Mouse (Mus musculus) adrenal gland, adult 2 months (tissue): ENCODE measurements around the gene Kng1. TPM values are rescaled to one million over a fixed set of nuclear protein-coding genes. Genes with fewer than 3 reads are reported as not detected.
"Not testable (repeated sequence)": the region's sequence is repeated elsewhere in the genome, so short reads cannot be mapped to it uniquely, and the experiment has no call there.

Source experiments
- DNase-seq: peaks from one replicate; pipeline ENCODE4 v3.0.0; 2021
- long read RNA-seq: library from polyadenylated mRNA; stranded (forward); transcript quantifications from one replicate; pipeline ENCODE4 v2.0.0, GENCODE M21; 2021
- polyA plus RNA-seq: library from polyadenylated mRNA; depleted of rRNA; stranded (reverse); fragments of >200 nt; gene quantifications from 2 replicates; pipeline ENCODE4 v1.2.3, GENCODE M21; 2012; rRNA removed
- total RNA-seq, 2 experiments: library from RNA; stranded (reverse); gene quantifications; 2 replicates each; pipeline ENCODE4 v1.2.3; 2021

Gene Kng1
- total RNA-seq (1 to 10 TPM in 1 of 2 experiments, under 1 TPM in 1; 0.41 to 5.2 TPM), polyA plus RNA-seq (not detected in 2 replicates)
- long read RNA-seq, partial matches to known transcripts, result 0 of 2 reads
- long read RNA-seq, other reads (novel, unspliced or antisense), result 2 of 2 reads

DNA sequence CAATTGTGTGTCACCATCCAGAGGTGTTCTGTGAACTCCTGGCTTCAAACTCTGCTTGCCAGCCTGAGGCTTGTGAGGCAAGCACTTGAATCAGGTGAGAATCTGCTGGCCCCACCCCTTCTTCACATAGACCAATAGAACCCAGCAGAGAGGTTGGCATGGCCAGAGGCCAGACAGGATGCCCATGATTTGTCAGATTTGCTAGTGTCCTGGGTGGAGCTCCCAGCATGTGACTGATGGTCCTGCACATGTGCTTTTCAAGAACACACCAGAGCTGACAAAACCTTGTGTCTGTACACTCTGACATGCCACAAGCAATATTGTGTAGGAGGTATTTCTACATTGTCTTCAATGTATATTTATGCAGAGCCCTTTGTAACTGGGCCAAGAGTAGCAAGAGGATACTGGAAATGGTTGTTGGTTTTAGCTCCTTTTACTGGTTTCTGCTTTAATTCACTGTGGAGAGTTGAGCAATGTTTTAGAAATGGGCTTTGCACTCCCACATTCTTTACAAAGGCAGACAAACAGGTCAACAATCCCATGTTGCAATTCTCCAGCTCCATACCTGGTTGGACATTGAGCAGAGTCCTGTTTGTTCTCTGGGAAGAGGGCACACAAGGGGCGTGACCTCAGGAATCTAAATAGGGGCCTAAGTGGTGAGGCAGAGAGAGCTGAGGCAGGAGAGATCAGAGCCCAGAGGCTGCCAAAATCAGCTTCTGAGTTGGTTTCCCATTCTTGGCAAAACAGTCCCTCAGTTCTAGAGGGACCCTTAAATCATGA, at the start of gene Kng1:
Gene Kng1 (plus strand): TSS at position 198 of the 780 bp plus-strand sequence.
- not testable (repeated sequence) for DNase-seq

GRCm38 (mm10) chr16:23013786-23014185, 43.9 kb upstream of the Kng1 start:
- DNase-seq, result not testable (repeated sequence)

GRCm38 (mm10) chr16:23014645-23015044, 43.0 kb upstream of the Kng1 start:
- DNase-seq, result not testable (repeated sequence)

- not testable (repeated sequence) for DNase-seq
Observed at GRCm38 (mm10) chr16:23020571-23020970, 37.1 kb upstream of the Kng1 start.

DNA sequence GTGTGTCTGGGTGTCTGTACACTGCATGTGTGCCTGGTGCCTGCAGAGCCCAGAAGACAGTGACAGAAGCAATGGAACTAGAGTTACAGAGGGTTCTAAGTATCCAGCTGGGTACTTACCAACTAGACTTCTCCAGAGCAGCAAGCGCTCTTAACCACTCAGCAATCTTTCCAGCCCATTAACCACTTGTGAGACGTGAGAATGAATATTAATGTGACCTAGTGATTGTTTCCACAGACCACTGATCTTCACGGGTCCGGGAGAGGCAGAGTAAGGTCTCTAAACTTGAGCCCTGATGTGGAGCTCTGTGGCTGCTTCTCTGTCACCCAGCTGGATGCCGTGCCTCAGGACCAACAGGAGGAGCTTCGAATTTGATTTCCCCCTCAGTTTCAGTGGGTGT, 32.6 kb upstream of the Kng1 start:
- DNase-seq, result no peak

- no peak for DNase-seq
Observed at GRCm38 (mm10) chr16:23026582-23026981, 31.1 kb upstream of the Kng1 start.

DNA sequence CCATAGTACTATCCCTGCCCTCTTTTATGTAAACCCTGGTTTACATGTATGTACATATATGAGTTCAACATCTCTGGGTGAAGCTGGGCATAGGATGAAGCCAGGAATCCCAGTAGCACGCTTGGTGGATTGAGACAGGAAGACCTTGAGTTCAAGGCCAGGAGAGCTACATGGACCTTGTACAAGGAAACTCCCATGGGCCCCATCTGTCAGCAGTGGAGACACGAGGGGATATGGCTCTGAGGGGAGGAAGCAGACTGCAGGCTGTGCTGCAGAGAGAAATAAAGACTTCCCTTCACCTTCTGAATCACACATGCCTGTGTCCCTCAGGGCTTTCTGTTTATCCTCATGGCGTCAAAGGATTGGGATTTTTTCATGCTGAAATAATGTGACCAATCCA, 30.3 kb upstream of the Kng1 start:
- not testable (repeated sequence) for DNase-seq

DNA sequence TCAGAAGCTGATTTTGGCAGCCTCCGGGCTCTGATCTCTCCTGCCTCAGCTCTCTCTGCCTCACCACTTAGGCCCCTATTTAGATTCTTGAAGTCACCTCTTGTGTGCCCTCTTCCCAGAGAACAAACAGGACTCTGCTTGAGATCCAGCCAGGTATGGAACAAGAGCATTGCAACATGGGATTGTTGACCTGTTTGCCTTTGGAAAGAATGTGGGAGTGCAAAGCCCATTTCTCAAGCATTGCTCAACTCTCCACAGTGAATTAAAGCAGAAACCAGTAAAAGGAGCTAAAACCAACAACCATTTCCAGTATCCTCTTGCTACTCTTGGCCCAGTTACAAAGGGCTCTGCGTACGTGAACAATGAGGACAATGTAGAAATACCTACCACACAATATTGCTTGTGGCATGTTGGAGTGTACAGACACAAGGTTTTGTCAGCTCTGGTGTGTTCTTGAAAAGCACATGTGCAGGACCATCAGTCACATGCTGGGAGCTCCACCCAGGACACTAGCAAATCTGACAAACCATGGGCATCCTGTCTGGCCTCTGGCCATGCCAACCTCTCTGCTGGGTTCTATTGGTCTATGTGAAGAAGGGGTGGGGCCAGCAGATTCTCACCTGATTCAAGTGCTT, 28.6 kb upstream of the Kng1 start, which contains the start of gene Kng2:
Gene Kng2 (minus strand): TSS at position 517 of the 635 bp plus-strand sequence.
- peak; percentile 20 for DNase-seq

GRCm38 (mm10) chr16:23030673-23031435, 26.8 kb upstream of the Kng1 start:
- DNase-seq, result peak; percentile 74

- DNase-seq, result no peak
Observed at GRCm38 (mm10) chr16:23033673-23034072, 24.0 kb upstream of the Kng1 start.

DNA sequence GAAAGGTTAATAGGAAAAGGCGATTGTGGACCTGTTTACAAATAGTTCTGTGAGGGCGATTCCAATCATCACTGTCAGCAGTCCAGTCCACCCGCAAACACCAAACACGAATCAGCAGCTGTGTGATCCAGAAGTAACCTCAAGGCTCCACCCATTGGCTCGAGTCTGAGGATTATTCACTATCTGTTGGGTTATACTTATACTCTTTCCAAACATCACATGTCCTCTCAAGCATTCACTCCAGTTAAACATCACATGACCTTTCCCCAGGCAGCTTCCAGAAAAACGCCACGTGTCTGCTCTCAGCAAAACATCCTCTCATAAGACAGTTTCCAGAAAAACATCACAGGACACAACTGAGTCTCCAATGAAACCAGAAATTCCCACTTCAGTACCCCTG, 19.9 kb upstream of the Kng1 start:
- DNase-seq, result no peak

DNA sequence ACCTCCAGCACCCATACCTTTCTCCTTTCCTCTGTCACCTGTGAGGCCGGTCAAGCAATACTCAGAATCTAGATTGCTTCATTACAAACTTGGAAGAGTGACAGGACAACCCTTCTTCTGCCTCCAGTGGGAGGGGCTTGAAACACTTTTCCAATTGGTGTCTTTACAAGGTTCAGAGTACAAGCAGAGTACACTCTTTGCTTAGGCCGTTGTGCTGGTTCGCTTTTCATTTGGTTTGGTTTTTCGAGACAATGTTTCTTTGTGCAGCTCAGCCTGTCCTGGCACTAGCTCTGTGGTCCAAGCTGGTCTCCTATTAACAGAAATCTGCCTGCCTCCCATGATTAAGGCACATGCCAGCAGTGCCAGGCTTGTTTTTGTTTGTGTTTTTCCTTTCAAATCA, 18.4 kb upstream of the Kng1 start:
- DNase-seq, result no peak

DNA sequence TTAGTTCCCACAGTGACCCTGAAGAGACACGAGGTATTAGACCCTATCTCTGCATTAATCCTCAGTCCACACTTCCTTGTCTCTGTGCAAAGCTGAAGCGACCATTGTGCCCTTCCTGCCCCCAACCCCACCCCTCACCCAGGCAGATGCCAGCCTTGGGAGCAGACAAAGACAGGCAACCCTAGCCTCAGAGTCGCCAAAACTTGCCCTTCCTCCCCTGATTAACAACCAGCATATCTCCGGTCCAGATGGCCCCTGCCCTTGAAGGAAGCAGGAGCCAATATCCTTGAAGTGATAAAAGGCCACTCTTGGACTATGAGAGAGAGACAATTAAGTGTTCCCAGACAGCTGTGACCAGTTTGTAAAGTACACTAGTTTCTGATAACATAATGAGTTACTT, 16.8 kb upstream of the Kng1 start:
- no peak for DNase-seq

DNA sequence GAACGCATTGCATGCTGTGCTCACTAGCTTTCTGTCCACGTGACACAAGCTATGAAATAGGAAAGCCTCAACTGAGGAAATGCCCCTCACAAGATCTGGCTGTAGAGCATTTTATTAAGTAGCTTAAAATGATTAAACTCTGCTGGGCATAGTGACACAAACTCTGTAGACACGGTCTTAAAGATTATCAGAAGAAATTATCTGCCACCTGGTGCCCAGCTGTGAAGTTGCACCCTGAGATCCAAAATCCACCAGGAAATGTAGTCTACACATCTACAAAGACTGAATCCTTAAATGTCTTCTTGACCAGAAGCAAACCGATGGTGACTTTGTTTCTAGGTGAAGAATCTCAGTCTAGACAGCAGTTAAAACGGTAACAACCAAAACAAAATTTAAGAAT, 11.3 kb upstream of the Kng1 start:
- peak; percentile 34 for DNase-seq

- DNase-seq, result not testable (repeated sequence)
Observed at GRCm38 (mm10) chr16:23059630-23060029, 2.0 kb downstream of the Kng1 start.

DNA sequence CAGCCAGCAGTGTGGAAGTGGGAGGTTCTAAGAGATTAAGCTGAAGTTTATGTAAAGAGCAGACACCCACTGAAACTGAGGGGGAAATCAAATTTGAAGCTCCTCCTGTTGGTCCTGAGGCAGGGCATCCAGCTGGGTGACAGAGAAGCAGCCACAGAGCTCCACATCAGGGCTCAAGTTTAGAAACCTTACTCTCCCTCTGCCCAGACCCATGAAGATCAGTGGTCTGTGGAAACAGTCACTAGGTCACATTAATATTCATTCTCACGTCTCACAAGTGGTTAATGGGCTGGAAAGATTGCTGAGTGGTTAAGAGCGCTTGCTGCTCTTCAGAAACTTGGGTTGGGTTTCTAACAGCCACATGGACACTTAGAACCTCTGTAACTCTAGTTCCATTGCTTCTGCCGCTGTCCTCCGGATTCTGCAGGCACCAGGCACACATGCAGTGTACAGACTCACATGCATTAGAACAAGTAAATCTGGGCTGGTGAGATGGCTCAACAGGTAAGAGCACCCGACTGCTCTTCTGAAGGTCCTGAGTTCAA, 3.2 kb downstream of the Kng1 start:
- DNase-seq, result not testable (repeated sequence)

- not testable (repeated sequence) for DNase-seq
Observed at GRCm38 (mm10) chr16:23077516-23077915, 19.9 kb downstream of the Kng1 start.

DNA sequence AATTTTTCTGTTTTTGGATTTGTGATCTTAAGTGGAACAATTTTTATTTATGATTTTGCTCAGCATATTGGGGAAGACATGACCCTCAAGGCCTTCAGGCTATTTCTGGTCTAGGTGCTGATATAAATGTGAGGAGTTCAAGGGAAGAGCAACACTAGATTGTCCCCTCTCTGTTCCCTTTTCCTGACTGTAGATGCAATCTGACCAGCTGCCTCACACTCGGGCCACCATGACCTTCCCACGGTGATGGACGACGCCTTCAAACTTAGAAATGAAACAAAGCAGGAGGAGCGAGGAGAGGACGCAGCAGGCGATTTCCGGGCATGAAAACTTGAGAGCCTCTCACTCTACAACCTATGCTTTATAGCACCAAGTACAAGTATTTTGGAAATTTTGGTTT, 29.5 kb downstream of the Kng1 start:
- DNase-seq, result not testable (repeated sequence)

DNA sequence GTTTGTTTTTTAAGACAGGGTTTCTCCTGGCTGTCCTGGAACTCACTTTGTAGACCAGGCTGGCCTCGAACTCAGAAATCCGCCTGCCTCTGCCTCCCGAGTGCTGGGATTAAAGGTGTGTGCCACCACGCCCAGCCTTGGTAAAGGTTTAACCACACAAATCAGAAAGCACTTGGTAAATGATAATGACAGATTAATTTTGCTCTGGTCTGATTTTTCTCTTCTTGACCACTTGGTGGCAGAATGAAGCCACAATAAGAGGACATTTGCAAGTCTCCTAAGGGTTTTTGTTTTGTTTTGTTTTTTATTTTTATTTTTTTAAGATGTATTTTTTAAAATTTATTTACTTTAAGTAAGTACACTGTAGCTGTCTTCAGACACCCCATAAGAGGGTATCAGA, 30.0 kb downstream of the Kng1 start:
- not testable (repeated sequence) for DNase-seq

DNA sequence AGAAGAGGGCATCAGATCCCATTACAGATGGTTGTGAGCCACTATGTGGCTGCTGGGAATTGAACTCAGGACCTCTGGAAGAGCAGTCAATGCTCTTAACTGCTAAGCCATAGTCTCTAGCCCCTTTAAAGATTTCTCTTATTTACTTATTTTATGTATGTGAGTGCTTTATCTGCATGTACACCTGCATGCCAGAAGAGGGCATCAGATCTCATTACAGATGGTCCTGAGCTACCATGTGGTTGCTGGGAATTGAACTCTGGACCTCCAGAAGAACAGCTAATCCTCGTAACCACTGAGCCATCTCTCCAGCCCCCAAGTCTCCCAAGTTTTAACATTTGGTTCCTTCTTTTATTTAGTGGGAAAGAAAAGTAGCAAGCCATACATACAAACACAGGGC, 30.8 kb downstream of the Kng1 start:
- DNase-seq, result not testable (repeated sequence)

DNA sequence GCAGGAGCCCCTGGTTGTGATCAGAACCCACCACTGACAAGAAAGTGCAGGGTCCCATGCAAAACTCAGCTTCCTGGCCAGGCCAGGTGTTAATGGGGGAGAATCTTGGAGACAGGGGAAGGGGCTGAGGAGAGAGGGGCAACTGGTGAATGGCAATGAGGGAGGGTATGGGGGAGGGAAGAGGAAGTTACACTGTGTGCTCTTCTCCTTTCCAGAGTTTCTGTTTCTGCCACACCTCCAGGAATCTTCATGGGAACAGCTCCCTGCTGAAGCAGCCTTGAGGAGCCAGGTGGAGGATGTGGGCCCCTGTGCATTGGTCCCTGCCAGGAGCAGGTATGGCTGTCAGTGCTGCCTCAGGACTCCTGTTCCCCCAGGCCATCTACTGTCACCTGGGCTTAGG, 33.7 kb downstream of the Kng1 start:
- not testable (repeated sequence) for DNase-seq

DNA sequence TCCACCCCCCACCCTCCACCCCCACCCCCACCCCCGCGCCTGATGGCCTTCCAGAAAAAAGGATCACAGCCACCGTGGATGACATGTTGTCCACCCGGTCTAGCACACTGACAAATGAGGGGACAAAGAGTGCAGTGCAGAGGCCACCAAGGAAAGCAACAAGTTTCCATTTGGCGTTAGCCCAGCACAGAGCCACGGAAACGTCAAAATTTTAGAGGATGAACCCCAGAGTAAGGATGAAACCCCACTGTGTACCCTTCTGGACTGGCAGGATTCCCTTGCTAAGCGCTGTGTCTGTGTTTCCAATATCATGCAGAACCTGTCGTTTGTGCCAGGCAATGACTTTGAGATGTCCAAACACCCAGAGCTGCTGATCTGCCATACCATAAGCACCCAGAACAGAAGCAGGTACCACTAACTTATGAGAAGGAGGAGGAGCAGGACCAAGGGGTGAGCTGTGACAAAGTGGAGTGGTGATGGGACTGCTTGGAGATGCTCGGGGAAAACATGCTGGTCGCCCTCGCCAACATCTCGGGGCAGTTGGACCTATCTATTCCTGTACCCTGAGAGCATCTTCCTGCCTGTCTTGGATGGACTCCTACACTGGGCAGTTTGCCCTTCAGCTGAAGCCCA, 35.8 kb downstream of the Kng1 start:
- DNase-seq, result no peak
